Mouse (Mus musculus) frontal cortex, postnatal 14 days (tissue): ENCODE measurements at regions not wholly inside any gene's neighbourhood (a gene's known extent, or its start where the extent isn't known, plus 50 kb on each side); places are given as distances from the start of the nearest gene placed in this dataset.
"Not testable (repeated sequence)": the region's sequence is repeated elsewhere in the genome, so short reads cannot be mapped to it uniquely, and the experiment has no call there.

Experiments
- DNase-seq, 2 experiments: peaks; one replicate each; pipeline ENCODE4 v3.0.0; 2022; ENCODE audit warnings: low spot score in 2 of 2

DNA sequence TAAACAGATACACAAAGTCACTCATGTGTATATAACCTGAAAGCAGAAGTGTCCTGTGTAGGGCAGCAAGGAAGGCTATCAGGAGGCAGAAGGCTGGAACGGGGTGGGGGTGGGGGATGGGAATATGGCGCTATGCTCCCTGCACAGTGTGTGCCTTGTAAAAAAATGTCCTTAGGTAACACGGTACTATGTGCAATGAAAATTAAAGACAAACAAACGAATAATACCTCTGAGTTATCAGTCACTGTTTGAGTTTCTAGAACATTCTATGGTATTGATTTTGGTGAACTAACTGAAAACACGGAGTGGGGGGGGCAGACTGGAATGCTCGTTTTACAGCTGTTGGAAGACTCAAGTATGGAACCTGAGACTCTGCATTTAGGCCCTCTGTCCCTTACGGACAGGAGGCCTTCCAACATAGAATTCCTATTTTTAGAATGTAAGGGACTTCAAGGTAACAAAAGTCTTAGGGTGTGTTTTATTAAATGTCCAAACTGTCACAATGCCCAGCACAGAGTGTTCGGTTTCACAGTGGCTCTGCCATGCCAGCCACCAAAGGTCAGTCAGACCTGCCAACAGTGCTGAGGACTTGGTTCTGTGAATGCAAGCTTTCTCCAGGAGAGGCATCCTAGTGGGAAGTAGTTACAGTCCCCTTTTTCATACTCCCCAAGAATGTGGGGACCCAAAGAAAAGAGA lies 240.6 kb downstream of the Ano6 start:
- no peak for DNase-seq

DNA sequence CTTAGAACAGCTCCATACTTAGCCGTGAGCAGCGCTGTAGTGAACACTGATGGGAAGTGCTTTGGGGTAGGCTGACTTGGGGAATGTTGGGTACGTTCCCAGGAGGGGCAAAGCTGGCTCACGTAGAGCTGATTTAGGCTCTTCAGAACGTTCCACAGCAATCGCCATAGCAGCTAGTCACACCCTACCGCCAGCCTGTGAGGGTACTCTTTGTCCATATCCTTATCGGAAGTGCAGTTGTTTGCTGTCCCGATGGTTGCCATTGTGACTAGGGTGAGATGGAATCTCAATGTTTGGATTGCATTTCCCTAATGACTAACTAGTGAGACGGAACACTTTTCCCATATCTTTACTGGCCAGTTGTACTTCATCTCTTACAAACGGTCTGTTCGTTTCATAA lies 244.6 kb downstream of the Ano6 start:
- DNase-seq = no peak

DNA sequence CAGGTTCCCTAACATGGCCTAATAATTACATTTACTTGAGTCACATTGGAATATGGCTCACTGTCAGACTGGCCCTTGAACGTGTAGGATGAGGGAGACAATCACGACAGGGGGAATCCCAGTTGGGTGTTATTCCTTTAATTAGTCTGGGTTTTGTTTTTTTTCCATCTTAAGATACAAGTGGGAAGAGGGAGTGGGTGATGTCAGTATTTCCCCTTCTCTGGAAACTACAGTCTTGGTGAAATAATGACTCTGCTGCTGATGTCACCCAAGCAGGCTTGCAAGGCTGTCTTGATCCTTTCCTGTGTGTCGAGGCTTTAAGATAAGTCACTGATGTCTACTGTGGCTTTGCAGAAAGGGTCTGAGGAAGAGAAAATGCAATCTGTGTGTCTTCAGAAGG lies 241.8 kb upstream of the Arid2 start:
- DNase-seq = no peak

DNA sequence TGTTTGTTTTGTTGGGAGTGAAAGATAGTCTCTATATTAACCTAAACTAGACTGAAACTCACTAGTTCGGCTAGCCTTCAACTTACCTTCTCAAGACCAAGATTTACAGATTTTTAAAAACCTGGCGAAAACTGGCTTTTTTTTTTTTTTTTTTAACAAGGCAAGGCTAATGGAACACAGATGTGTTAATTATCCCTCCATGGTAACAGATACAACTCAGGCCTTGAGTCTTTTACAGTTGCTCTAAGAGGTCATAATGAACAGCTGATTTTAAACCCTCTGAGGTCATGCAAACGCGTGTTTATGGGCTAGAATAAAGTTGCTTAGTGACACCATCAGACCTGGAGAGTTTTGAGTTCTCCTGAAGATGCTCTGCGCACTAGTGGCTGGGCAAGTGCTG lies 240.7 kb upstream of the Arid2 start:
- DNase-seq = no peak

DNA sequence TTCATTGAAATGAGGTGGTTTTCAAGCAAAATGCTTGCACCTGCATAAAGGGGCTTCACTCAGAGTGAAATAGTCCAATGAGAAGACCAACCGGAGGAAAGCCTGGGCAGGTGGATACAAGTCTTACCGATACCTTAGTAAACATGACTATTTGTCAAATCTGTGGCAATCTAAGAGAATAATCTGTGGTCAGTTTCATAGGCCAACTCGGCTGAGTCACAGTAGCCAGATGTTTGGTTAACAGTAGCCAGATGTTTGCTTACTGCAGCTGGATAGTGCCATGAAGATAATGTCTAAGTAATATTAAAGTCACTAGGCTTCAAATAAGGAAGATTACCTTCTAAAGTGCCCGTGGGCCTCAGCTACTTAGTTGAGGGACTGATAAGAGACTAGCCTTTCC lies 236.9 kb upstream of the Arid2 start:
- no peak for DNase-seq

DNA sequence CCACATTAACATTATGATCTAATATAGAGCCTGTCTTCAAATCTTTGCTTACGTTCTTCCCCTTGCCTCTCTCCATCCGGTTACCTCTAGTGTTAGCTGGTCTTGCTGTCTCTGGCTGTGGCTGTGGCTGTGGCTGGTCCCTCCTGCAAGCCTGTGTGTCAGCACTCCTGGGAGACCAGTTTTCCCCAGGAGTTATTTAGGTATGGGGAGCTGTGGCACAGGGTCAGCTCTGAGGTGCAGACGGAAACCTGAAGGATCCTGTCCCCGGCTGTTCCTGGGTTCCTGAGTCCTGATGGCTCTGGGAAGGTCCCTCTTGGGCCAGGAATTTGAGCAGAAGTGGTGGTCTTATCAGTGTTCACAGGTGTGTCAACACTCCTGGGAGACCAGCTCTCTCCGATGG lies 234.7 kb upstream of the Arid2 start:
- no peak for DNase-seq

DNA sequence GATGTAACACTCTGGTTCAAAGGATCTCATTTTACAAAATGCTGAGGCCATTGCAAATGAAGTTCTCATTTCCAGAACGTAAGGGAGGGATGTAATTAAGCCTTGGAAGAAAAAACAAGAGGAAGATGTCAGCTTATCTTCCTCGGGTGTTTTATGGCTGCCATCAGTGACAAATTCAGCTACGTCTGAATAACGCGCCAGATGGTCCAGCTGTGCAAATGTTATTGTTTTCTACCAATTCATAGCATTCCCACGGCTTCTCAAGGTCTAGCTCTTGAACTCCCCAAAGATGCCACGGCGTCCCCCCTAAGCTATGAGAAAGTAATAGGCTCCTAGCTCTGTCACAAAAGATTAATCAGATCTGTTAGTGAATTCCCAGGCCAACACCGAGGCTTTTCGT lies 232.0 kb upstream of the Arid2 start:
- no peak for DNase-seq

DNA sequence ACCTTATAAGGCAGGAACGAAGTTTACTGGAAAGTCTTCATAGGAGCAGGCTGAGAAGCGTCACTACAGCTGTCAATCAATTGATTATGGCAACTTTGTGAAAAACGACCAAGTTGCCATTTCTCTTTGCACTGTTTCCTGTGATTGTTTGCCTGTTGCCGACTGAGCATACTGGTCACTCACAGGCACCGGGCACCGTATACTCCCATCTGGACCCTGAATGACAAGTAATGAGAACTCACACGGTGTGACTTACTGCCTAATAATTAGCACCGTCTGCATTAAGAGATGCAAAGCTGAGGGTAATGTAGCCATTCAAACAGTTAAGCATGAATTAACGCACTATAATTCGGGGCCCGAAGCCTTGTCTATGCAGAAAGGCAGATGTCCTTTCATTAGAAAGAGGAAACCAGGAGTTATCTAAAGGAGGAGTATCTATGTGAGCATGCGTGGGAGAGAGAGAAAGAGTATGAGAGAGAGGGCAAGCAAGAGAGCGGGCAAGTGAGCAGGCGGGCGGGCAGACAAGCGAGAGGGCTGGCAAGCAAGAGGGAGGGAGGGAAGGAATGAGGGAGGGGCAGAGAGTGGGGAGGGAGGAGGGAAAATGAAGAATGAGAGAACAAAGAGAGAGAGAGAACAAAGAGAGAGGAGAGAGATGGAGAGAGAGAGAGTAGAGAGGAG lies 231.4 kb upstream of the Arid2 start:
- no peak for DNase-seq

DNA sequence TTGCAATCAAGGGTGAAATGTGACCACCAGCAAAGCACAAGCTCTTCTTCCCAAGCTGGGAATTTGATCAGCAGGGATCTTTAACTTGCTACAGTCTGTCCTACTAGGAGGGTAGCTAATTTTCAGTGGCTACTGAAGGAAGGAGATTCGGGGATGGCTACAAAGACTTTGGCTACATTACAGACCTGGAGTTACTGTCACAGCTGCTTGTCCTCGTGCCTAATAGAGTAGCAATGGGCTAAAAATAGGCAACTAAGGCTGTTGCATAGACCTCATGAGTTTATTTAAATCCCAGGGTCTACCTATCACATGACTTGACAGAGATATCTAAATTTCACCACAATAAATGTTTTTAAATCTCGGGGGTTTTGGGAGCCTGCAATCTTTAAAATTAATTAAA lies 227.7 kb upstream of the Arid2 start:
- DNase-seq = no peak

DNA sequence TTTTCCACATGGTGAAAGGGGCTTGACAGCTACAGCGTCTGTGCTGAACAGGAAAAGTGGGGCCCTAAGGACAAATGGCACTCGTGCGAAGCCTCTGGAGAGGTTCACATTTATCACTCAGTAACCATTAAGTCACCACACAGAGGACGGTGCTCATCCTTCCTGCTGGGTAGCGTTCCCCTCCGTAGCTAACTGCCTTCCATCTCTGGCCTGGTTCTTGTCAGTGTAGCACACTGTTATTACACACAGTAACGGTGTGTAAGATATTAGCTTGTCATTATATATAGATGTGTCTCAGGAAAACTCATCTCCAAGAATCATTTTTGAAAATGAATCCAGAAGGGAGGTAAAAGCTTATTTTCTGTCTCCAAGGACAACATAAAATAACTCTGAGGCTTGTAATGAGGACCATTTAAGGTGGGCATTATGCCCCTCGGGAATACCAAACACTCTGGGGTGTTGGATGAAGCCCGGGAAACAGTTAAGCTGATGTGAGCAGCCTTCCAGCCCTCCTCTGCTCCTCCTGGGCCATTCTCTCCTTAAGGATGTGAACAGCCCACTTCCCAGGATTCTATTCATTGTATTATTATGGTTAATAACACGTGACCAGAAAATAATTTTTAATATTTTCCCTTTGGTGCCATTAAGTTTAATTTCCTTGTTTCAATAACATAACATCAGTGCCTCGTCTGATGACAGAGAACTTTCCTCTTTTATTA lies 222.7 kb upstream of the Arid2 start:
- no peak for DNase-seq

DNA sequence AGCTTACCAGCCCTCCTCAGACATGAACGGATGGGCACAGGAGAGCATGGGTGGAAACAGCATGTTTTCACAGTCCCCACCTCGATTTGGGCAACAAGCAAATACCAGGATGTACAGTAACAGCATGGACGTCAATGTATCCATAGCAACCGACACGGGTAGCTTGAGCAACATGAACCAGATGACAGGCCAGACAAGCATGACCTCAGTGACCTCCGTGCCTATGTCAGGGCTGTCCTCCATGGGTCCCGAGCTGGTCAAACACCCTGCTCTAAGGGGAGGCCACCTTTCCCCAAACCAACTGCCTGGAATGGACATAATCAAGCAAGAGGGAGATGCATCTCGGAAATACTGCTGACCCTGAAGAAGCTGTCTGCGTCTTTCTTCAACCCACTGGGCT lies 211.7 kb upstream of the Arid2 start:
- no peak for DNase-seq

DNA sequence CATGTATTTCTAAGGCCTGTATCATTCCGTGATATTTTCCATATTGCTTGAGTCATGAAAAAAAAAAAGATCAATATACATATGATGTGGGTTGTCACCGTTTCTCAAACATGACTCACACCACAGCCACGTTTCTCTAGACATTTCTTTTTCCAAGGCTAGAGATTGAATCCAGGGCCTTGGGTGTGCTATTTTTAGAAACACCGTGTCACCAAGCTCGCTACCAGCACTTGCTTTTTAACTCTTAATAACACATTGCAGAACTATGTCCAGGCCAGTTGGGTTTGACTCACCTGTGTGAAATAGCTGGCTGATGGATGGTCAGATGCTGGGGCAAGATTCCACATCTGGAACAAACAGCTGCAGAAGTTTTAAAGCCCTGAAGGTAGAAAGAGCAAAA lies 209.6 kb upstream of the Arid2 start:
- DNase-seq = no peak

DNA sequence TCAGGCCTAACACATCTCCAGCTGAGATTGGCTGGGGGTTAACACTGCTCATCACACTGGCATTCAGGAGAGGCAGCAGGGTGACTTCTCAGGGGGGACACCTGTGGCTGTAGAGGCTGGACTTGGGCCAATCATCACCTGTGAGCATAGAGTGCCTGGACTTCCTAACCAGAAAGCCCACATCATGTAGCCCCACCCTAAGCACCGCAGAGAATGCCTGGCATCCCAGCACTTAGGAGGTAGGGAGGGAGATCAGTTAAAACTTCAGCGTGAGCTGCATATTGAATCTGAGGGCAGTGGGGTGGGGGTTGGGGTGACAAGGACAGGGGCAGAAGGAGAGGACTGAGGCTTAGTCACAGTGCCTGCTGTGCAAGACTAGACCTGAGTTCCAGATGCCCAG lies 208.7 kb upstream of the Arid2 start:
- DNase-seq = no peak

DNA sequence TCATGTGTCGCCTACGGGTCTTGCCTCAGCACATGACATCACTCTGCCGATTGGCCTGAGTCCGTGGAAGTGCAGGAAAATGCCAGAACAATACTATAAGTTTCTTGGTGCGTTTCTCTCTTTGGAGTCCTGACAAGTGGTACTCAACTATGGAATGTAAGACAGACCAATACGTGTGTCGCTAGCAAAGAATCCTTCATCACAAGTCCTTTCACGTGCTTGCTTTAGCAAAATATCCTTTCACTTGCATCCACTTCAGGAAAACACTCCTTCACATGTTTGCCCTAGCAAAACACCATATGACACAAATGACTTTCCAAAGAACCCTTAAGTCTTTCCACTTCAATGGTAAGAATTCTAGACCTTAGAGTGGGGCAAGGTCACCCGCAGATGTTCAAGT lies 197.6 kb upstream of the Arid2 start:
- no peak for DNase-seq

DNA sequence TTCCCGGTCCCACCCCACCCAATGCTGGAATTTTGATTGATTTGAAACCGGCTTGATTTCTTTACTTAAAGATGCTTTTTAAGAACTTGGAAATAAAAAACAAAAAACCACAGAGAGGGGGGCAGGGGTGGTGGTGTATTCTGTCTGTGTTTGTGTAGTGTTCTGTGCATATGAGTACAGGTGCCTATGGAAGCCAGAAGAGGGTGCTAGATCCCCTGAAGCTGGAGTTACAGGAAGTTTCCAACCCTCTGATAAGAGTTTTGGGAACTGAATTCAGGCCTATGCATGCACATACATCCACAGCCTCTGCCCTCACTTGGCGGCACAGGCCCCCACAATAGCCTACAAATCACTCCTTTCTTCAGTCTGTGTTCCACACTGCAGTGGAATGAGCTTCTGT lies 190.9 kb upstream of the Arid2 start:
- no peak for DNase-seq

DNA sequence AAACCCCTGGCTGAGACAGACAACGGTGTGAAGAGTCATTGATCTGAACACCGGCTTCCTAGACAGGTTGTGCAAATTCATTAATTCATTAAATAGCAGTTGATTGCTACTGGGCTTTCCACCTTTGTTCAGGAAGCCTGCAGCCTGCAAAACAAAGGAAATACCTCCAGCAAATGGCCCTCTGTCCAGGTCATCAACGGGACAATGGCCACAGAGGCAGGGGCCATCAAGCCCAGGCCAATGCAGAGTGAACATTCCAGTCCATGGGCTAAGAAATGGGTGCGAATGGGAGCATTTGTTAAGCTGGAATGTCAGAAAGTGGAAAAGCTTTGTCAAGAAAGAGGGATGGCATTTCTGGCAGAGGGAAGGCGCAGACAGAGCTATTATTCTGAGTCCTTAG lies 188.5 kb upstream of the Arid2 start:
- DNase-seq = no peak

DNA sequence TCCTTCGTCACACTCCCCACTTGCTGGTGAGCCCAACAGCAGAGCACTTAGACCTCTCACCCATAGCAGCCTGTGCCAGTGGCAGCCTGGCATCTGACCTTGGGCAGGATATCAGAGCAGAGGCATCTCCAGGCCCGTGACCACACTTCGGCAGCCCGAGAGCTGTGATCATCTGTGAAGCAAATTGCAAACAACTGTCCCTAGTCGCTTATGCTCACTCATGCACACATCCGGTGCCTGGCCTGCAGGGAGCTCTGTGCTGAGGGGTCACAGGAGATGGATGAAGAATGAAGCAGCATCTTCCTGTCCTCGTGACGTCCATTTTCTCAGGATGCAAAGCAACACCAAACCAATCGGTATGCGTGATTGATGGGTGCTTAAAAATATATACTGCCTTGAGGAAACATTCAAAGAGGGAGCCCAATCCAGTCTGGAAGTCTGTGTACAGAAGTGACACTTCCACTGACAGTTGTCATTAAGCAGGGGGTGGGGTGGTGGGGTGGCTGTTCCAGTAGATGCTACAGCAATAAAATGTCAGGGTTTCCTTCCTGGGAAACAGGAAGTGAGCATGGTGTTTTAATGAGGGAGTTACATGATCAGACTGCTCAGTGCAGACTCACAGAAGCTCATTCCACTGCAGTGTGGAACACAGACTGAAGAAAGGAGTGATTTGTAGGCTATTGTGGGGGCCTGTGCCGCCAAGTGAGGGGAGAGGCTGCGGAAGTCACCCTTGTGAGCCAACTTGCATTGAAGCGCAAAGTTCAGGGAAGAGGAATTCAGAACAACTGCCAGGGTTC lies 187.3 kb upstream of the Arid2 start:
- not testable (repeated sequence) for DNase-seq

DNA sequence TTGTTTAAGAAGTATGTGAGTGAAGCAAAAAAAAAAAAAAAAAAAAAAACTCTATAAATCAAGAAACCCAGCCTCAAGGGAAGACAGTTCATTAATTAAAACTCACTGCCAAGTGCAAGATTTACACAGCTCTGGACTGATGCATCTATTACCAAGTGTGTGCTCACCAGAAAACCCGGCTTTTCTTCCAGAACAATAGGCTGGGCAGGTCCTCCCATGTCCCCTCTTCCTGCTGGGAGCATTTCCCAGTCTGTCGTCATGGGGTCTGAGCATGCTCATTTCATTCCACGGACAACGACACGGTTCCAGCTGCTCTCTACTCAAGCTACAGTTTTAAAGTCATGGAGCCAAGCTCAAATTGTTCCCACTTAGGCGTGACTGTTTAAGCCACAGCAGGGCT lies 183.6 kb upstream of the Arid2 start:
- no peak for DNase-seq

DNA sequence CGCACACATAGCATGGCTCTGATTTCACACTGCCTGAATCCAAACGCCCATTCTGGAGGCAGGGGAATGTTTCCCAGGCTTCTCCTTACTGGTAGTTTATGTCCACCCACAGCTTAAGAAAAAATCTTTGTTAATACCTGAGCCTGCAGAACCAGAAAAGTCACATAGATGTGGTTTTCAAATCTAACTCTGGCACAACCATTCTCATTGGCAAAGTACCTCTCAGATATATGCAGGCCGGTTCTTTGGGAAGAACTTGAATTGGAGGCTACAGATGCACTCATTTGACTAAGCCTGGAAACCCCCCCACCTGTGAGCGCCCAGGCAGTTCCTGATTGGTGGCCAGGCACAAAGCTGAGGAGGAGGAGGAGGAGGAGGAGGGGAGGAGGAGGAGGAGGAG lies 179.8 kb upstream of the Arid2 start:
- no peak for DNase-seq

DNA sequence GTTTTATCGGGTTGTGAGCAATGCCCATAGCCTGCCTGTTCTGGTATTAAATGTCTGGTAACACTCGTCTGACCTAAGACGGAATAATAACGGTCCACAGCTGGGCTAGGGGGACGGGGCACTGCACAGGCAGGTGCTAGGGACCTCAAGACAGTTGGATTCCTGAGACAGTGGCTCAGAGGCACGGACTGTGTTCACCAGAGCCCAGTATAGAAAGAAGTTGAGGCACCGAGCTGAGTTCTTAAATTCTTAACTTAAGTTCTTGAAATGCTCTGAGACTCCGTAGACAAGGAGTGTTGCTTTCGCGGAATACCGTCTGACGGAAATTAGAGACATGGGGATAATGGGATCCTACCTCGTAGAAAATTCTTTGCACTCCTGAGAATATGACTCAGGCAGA lies 174.2 kb upstream of the Arid2 start:
- DNase-seq = no peak

DNA sequence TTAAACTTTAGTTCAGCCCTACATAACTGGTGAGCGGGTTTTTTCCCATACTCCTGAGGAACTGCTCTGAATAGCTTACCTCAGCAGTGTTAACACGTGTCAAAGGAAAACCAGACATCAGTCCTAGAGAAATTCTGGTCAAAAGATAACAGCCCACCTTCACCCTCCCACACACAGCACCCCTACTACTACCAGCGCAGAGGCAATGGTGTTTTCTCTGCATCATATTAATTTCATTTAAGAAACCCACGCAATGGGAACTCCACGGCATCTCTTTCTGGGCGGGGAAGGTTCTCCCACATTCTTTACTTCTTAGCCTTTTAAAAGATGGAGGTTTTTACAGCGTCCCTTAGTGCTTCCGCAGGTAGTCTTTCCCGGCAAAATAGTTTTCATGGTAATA lies 172.7 kb upstream of the Arid2 start:
- DNase-seq = no peak

DNA sequence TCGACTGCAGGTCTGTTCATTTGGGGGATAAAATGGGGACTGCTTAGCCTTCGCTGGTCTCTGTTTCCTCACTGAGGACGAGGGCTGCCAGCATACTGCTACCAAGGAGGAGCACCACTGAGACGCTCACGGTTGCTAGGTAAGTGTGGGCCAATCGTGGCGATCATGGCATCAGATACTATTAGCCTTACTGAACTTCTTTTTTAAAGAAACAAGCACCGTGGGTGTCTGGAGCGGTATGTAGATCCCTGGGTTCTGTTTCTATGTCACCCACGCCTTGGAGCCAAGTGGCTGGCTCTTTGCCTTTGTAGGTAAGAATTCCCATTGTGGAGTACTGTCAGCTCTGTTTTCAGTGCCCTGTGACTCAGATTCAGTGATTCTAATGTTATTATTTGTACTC lies 172.1 kb upstream of the Arid2 start:
- no peak for DNase-seq

DNA sequence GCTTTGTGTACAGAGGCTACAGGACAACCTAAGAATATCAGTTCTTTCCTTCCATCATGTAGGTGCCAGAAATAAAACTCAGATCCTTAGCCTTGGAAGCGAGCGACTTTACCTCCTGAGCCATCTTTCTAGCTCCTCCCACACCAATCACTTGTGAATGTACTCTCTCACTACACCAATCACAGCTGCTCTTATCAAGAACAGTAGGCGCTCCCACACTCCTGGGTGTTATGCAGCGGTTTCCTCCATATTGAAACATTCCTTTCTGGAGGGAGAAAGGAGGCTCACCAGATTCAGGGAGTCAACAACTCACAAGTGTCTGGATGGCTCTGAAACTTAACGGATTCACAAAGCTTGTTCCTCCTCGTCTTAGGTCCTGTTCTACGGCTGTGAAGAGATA lies 168.1 kb upstream of the Arid2 start:
- DNase-seq = no peak
